In genomic region chr4:139597286-139598284, GRCm38 (mm10) we compare ENCODE assay signal across 8 mouse cellular contexts. TPM values are rescaled to one million over a fixed set of nuclear protein-coding genes. Genes with fewer than 3 reads are reported as not detected.
DNase-seq lines count a peak whose midpoint lies in the region; ATAC-seq and TF ChIP-seq lines count a peak whose summit lies in the region.

No protein-coding gene starts in this region.

- WGBS in embryonic facial prominence, embryonic 12.5 days: 41% methylated on average over 20 of the region's 20 CpGs
- WGBS in intestine, embryonic 15.5 days: 38% methylated on average over 20 of the region's 20 CpGs
- whole genome bisulfite sequencing in neural tube, embryonic 15.5 days: 57% methylated on average over 20 of the region's 20 CpGs

- TF ChIP-seq CTCF in layer of hippocampus, adult 2 months (conservative IDR thresholded peaks at IDR 0.05): no peak

- H3K4me3 ChIP-seq in layer of hippocampus, adult 2 months: no peak overlapping the region
- H3K4me3 ChIP-seq in embryonic facial prominence, embryonic 12.5 days: no peak overlapping the region
- no peak overlapping the region for H3K4me3 ChIP-seq in intestine, embryonic 15.5 days (replicated peaks)
- no peak overlapping the region for H3K4me3 ChIP-seq in neural tube, embryonic 15.5 days (replicated peaks)

- no peak for DNase-seq in layer of hippocampus, adult 2 months (ENCODE audit: low spot score in 2 of 2)
- no peak for DNase-seq in layer of hippocampus, adult 8-10 months (ENCODE audit: low spot score in 2 of 2)
- DNase-seq in layer of hippocampus, postnatal 36 days: no peak
- DNase-seq in left cerebral cortex, postnatal 10 days (ENCODE audit: extremely low spot score in 1 of 2, low spot score in 2 of 2): no peak
- DNase-seq in gastrocnemius, postnatal 4 days (ENCODE audit: low spot score in 2 of 2): no peak

- ATAC-seq in embryonic facial prominence, embryonic 12.5 days (ENCODE audit: insufficient number of reproducible peaks, insufficient read depth, low FRiP score, low TSS enrichment): no peak
- ATAC-seq in intestine, embryonic 15.5 days: 0 out of 2 replicates have a peak, but pooled peaks have one; percentile 40
- ATAC-seq in neural tube, embryonic 15.5 days (ENCODE audit: low FRiP score): no peak

- H3K36me3 ChIP-seq in embryonic facial prominence, embryonic 12.5 days: no peaks in the 10 kb centered on the region
- no peaks in the 10 kb centered on the region for H3K36me3 ChIP-seq in intestine, embryonic 15.5 days
- H3K36me3 ChIP-seq in neural tube, embryonic 15.5 days: no peaks in the 10 kb centered on the region

- no peaks in the 10 kb centered on the region for H3K9me3 ChIP-seq in embryonic facial prominence, embryonic 12.5 days
- H3K9me3 ChIP-seq in intestine, embryonic 15.5 days: no peaks in the 10 kb centered on the region
- H3K9me3 ChIP-seq in neural tube, embryonic 15.5 days (replicated peaks): no peaks in the 10 kb centered on the region

- H3K27ac ChIP-seq in layer of hippocampus, adult 2 months: peak overlapping the region; percentile 72
- H3K27ac ChIP-seq in embryonic facial prominence, embryonic 12.5 days: peak overlapping the region; percentile 93
- peak overlapping the region; percentile 93 for H3K27ac ChIP-seq in intestine, embryonic 15.5 days
- peak overlapping the region; percentile 78 for H3K27ac ChIP-seq in neural tube, embryonic 15.5 days (replicated peaks)

- peaks cover 77% of the 10 kb centered on the region for H3K4me1 ChIP-seq in embryonic facial prominence, embryonic 12.5 days
- H3K4me1 ChIP-seq in intestine, embryonic 15.5 days (replicated peaks): peaks cover 67% of the 10 kb centered on the region
- H3K4me1 ChIP-seq in neural tube, embryonic 15.5 days: peaks cover 81% of the 10 kb centered on the region

- no peaks in the 10 kb centered on the region for H3K27me3 ChIP-seq in embryonic facial prominence, embryonic 12.5 days
- no peaks in the 10 kb centered on the region for H3K27me3 ChIP-seq in intestine, embryonic 15.5 days (replicated peaks)
- no peaks in the 10 kb centered on the region for H3K27me3 ChIP-seq in neural tube, embryonic 15.5 days (replicated peaks)

- intact Hi-C loops in left cerebral cortex, postnatal 10 days (cut with DNase I): no loop called here

- peak overlapping the region; percentile 17; the same call in 1 of the 2 replicates for H3K4me2 ChIP-seq in embryonic facial prominence, embryonic 12.5 days (replicated peaks)
- H3K4me2 ChIP-seq in intestine, embryonic 15.5 days (replicated peaks): peak overlapping the region; percentile 53
- H3K4me2 ChIP-seq in neural tube, embryonic 15.5 days: peak overlapping the region; percentile 11; the same call in 1 of the 2 replicates

- peak overlapping the region; percentile 15; the same call in 1 of the 2 replicates for H3K9ac ChIP-seq in embryonic facial prominence, embryonic 12.5 days
- H3K9ac ChIP-seq in intestine, embryonic 15.5 days: peak overlapping the region; percentile 36; the same call in 1 of the 2 replicates
- H3K9ac ChIP-seq in neural tube, embryonic 15.5 days (replicated peaks): 0 out of 2 replicates have a peak overlapping the region, but pooled peaks have one; percentile 15

RNA-seq across cellular contexts. Expression of gene Gm21969, which starts 5.4 kb away (rescaled TPM):
- not detected for total RNA-seq in layer of hippocampus, adult 2 months (2021)
- total RNA-seq in layer of hippocampus, adult 8-10 months (2022): not detected
- polyA plus RNA-seq in embryonic facial prominence, embryonic 12.5 days (2016; fragmentation: Nextera tagmentation; extraction: Ambion mirVana): not detected in 2 replicates
- polyA plus RNA-seq in intestine, embryonic 15.5 days (2015; fragmentation: Nextera tagmentation; extraction: Ambion mirVana): not detected in 2 replicates
- not detected in 2 replicates for polyA plus RNA-seq in neural tube, embryonic 15.5 days (2015; fragmentation: Nextera tagmentation; extraction: Ambion mirVana)
- total RNA-seq in layer of hippocampus, postnatal 36 days (2021): not detected
- not detected for total RNA-seq in left cerebral cortex, postnatal 10 days (2021)
- not detected for total RNA-seq in gastrocnemius, postnatal 4 days (2021)

RNA-seq across cellular contexts. Expression of gene Aldh4a1, which starts 25.1 kb away (rescaled TPM):
- 10 to 100 TPM; 20.1 to 20.2 TPM for total RNA-seq in layer of hippocampus, adult 2 months (2021)
- total RNA-seq in layer of hippocampus, adult 8-10 months (2022): 10 to 100 TPM; 19.3 to 26.5 (median 21.0) TPM
- polyA plus RNA-seq in embryonic facial prominence, embryonic 12.5 days (2016; fragmentation: Nextera tagmentation; extraction: Ambion mirVana): 25.6 and 27.1 TPM in 2 replicates
- polyA plus RNA-seq in intestine, embryonic 15.5 days (2015; fragmentation: Nextera tagmentation; extraction: Ambion mirVana): 14.4 and 17.1 TPM in 2 replicates
- 29.5 and 34.9 TPM in 2 replicates for polyA plus RNA-seq in neural tube, embryonic 15.5 days (2015; fragmentation: Nextera tagmentation; extraction: Ambion mirVana)
- 10 to 100 TPM; 19.0 to 20.1 TPM for total RNA-seq in layer of hippocampus, postnatal 36 days (2021)
- 10 to 100 TPM; 18.4 to 19.1 TPM for total RNA-seq in left cerebral cortex, postnatal 10 days (2021)
- total RNA-seq in gastrocnemius, postnatal 4 days (2021): 10 to 100 TPM; 26.0 to 34.7 TPM

RNA-seq across cellular contexts. Expression of gene Tas1r2, which starts 55.8 kb away (rescaled TPM):
- total RNA-seq in layer of hippocampus, adult 2 months (2021): not detected
- not detected for total RNA-seq in layer of hippocampus, adult 8-10 months (2022)
- not detected in 2 replicates for polyA plus RNA-seq in embryonic facial prominence, embryonic 12.5 days (2016; fragmentation: Nextera tagmentation; extraction: Ambion mirVana)
- not detected in 2 replicates for polyA plus RNA-seq in intestine, embryonic 15.5 days (2015; fragmentation: Nextera tagmentation; extraction: Ambion mirVana)
- not detected in 2 replicates for polyA plus RNA-seq in neural tube, embryonic 15.5 days (2015; fragmentation: Nextera tagmentation; extraction: Ambion mirVana)
- total RNA-seq in layer of hippocampus, postnatal 36 days (2021): not detected
- total RNA-seq in left cerebral cortex, postnatal 10 days (2021): not detected
- not detected for total RNA-seq in gastrocnemius, postnatal 4 days (2021)
